Mouse (Mus musculus) right cerebral cortex, postnatal 10 days (tissue): ENCODE measurements around the gene Extl2.

Experiments used
- DNase-seq, 2 experiments: peaks; one replicate each; pipeline ENCODE4 v3.0.0; 2021; ENCODE audit warnings: low spot score in 2 of 2

The Extl2 gene

DNA sequence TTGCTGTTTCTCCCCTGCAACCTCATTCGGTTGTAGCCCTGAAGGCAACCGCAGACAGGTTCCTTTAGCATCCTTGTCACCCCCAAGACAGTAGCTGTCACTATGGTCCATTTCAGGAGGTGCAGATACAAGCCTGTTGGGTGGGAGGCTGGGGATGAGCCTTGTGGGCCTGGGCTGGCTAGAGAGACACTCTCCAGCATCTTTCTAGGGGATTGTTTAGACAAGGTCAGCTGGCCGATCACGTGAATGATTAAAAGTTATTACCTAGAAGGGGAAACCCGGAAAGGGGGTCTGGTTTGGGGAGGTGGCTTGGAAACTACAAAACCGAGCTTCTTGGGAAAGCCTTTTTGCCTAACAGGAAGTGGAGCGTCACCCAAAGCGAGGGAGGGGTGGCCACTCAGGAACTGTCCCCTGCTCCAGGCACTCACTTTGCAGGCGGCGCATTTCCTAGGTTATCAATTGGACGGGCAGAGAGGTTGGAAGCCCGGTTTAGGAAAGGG, 729 bp downstream of the Extl2 start:
- DNase-seq: peak; percentile 87 to 92

DNA sequence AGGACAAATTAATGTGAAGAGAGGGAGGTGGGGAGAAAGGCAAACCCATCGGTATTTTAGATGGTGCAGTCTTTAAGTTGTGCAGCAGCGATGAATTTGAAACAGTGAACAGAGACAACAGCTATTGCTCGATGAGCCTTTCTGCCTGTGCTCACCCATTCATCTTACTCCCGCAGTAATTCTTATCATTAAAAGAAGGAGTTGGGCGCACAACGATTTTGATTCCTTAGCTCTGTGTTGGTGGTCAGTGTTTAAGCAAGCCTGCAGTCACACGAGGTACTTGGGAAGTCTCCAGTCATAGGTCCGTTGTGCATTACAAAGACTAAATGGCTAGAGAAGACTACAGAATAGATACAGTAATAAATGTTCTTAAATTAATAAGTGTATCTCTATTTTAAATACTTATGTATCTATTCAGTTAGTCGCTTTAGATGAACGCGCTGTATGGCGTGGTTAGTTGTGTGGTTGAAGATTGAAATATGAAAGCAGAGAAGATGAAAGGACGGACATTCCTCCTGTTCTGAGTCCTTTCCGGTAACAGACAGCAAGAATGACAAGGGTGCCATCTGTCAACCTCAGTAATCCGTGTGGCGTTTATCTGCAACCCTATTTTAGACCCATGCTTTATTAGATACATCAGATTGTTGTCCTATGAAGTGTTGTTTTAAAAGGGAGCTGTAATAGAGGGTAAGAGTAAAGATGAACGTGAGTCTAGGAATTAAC, 2.5 kb downstream of the Extl2 start:
- no peak for DNase-seq

DNA sequence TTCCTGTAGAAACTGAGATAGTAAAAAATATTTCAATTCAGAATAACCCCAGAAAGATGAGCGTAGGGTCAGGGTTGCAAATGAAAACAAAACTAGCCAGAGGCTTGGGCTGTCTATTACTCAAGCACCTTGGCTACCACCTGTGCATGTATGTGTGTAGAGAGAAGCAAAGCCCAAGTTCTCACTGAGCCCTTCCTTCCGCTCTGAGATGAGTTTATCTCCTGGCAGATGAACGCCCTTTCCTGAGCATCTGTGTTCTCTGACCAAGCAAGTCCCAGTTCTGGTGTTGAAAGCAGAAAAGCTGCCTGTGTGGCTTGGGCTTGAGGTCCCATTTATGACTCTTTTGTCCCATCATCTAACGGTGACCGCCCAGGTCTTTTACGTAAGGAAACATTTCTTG, 7.6 kb downstream of the Extl2 start:
- no peak for DNase-seq

GRCm38 (mm10) chr3:116016116-116016515, 8.9 kb downstream of the Extl2 start:
- DNase-seq: peak; percentile 51 to 70

DNA sequence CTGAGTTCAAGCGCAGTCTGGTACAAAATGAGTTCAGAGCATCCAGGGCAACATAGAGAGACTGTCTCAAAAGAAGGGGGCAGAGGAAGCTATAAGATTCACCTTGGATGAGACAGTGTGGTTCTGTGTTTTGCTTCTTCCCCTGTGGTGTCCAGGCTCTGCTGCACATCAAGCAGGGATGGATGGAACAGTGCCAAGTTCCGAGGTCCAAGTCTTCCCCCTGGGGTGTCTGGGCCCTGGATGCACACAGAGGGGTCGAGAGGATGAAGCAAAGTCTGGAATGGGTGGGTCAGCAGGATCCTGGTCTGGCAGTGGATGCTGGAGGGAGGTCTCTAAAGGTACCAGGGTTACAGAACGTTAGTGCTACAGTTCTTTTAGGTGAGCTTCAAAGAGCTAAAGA, 11.3 kb downstream of the Extl2 start:
- no peak for DNase-seq

DNA sequence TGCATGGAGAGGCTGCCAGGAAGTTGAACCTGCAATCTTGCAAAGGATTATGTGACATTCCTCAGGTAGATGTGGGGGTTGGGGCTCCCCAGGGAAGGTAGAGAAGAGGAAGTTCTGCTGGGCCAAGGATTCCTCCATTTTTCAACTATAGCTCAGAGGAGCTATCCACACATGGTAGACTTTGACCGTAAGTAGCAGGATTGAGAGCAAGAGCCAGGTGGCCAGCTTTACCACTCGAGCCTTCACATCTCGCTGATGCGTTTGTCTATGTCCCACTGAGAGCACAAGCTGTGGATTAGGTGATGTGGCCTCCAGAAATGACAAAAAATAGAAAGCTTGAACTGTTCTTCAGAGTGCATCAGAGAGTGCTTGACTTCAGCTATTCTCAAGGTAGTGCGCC, 11.9 kb downstream of the Extl2 start:
- no peak for DNase-seq

DNA sequence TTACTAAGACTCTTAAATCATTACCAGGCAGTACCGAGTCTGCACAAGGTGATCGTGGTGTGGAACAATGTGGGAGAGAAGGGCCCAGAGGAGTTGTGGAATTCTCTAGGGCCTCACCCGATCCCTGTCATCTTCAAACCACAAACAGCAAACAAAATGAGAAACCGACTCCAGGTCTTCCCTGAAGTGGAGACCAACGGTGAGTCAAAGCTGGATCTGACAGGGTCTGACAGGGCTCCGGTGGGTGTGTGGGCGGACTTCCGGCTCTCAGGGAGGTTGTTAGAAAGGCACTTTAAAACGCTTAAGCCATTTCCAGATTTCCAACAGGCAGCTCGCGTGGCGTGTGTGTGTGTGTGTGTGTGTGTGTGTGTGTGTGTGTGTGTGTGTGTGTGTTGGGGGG, 17.0 kb downstream of the Extl2 start:
- DNase-seq: no peak

DNA sequence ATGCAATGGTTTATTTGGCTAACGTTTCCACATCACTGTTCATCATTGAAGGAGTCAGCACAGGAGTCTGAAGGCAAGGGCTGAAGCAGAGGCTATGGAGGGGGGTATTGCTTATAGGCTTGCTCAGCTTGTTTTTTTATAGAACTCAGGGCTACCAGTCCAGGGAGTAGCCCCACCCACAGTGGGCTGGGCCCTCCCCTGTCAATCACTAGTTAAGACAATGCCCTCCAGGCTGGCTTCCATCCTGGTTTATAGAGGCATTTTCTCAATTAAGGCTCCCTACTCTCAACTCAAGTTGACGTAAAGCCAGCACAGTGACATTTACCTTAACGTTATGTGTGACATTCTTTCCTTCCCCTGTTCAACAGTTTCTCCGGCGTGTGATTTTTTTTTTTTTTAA, 17.4 kb downstream of the Extl2 start:
- DNase-seq: no peak

- no peak for DNase-seq
Observed at GRCm38 (mm10) chr3:116025701-116026100, 18.4 kb downstream of the Extl2 start.

DNA sequence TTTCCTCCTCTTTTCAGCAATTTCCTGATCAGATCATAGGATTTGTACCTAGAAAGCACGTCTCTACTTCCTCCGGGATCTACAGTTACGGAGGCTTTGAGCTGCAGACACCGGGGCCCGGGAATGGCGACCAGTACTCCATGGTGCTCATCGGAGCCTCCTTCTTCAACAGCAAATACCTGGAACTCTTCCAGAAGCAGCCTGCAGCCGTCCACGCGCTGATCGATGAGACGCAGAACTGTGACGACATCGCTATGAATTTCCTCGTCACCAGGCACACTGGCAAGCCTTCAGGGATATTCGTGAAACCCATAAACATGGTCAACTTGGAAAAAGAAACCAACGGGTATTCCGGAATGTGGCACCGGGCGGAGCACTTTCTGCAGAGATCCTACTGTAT, 19.7 kb downstream of the Extl2 start:
- no peak for DNase-seq

DNA sequence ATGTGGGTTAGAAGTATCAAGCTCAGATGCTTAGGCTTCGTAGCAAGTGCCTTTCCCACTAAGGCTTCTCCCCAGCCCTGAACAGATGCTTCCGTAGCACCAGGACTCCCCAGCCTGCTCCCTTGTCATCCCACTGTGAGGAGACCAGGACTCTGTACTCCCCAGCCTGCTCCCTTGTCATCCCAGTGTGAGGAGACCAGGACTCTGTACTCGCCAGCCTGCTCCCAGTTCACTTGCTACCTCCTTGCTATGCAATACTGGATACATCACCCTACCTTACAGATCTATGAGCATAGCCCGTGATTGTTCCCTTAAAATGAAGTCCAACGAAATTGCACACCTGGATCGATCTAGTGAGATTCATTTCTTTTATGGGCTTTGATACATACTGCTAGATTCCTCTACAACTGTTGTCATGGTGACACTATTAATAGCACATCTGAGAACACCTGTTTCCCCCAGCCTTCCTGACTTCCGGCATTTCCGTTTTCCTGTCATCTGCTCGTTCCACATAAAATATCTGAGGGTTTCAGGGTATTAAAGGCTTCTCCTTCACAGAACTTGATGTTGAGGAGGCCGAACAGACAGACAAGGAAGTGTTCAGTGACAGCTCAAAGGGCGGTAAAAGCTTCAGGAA, 23.0 kb downstream of the Extl2 start:
- no peak for DNase-seq

DNA sequence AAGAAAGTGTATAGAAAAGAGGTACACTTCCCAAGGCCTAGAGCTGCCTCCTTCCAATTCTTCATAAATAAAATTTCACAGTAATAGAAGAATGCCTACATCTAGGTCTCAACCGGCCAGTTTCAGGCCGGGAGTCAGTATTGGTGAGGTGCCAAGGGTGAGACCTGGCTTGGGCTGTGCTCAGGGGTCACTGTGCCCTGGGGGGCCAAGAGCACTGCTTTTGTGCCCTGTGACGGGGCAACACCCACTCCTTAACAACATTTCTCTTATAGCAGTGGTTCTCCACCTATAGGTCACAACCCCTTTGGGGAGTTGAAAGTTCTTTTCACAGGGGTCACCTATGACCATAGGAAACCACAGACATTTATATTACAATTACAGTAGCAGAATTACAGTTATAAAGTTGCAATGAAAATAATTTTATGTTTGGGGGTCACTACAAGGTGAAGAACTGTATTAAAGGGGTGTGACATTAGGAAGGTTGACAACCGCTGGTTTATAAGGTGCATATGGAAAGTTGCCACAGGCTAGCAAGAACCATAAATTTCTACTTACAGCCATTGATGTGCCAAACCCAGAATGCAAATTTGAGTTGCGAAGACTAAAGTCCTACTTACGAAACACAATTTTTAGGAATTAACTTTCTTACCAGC, 26.1 kb downstream of the Extl2 start:
- no peak for DNase-seq

DNA sequence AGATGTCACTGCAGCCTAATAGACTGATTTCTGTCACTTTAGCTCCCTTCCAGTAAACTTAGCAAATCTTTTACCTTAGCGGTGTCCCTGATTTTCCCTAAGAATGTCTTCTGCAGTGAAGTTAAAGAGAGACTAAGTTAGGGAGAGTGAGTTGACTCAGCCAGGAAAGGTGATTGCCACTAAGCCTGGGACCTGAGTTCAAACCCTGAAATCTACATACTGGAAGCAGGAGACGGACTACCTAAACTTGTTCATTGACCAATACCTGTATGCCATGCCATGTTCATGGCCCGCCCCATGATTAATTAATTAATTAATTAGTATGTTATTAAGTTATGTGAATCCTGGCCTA, 26.6 kb downstream of the Extl2 start:
- DNase-seq: no peak

DNA sequence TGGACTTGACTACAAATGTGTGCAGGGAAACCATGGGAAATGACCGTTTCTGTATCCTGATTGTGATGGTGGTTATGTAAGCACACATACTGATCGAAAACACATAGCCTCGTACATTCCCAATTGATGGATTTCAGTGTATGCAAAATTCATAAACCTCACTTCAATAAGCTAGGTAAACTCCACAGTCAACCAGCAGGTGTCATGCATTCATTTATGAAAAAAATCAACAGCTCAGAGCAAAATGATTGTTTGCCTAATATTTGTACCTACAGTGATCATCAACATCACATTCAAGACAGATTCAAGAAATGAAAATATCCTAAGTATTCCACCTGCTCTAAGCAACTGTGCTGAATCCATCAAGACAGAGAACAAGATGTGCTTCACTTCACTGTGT, 33.5 kb downstream of the Extl2 start:
- DNase-seq: no peak

DNA sequence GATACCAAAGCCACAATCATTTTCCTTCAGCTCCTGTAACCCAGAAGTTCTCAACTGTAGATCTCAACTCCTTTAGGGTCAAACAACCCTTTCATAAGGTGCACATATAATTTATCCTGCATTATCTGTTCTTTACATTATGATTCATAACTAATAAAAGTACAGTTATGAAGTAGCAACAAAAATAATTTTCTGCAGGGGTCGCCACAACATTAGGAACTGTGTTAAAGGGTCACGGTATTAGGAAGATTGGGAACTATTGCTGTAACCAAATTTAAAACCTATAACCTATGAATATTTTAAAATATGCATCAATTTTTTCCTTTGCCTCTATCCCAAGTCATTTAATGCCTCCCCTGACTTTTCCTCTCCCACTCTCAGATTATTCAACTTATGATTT, 38.7 kb downstream of the Extl2 start:
- no peak for DNase-seq

GRCm38 (mm10) chr3:116047034-116047433, 39.8 kb downstream of the Extl2 start:
- peak in 1 of 2 experiments; percentile 62 for DNase-seq

DNA sequence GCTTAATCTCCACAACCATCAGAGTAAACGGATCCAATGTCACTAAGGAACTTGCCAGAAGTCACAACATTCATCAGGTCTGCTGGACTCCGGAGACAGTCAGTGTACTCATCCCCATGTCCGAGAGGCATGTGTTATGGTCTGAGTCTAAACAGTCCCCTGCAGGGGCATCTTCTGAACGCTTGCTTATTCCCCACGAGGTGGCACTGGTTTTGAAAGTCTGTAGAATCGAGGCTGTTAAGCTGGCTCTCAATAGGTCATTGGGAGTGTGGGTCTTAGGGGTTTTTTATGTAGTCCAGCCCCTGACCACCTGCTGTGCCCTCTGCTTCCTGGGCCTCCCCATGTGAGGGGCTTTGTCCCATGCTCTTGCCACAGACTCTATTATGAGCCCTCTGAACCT, 49.8 kb downstream of the Extl2 start:
- DNase-seq: no peak

DNA sequence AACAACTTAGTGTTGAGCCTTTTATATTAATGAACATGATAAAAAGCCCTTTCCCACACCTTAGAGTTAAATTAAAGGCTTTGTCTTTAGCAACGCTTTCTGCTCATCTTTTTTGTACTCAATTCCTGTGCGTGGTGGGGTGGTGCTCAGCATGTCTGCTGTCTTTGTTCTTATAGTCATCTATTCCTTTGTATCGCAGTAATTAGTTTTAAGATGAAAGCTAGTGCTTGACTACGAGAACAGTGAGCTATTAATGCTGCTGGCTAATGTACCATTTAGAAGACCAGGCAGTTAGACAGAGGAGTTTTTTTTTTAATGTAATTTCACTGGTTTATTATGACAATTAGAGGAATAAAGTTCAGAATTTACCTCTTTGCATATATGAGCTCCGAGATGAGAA, 53.1 kb downstream of the Extl2 start:
- no peak for DNase-seq

GRCm38 (mm10) chr3:116062141-116062540, 54.9 kb downstream of the Extl2 start:
- DNase-seq: no peak

DNA sequence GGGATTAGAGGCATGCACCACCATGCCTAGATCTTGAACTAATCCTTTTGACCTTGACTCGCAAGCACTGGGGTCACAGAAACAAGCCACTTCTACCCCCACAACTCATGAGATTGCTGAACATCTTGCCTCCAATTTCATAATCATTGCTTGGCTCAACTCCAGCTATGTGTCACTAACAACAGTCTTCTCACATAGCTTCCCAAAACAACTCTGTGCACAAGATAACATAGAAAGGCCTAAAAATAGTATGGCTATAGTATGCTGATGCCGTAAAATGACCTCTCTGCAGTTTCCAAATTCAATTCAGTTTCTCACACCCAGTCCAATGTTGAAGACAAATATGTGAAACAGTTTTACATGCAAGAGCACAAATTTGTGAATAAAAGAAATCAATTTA, 65.3 kb downstream of the Extl2 start:
- no peak for DNase-seq

GRCm38 (mm10) chr3:116076739-116077138, 69.5 kb downstream of the Extl2 start:
- no peak for DNase-seq

GRCm38 (mm10) chr3:116078490-116078889, 71.2 kb downstream of the Extl2 start:
- DNase-seq: peak; percentile 32 to 45
